Mouse (Mus musculus): ENCODE results near the gene Olfr986. TPM values are rescaled to one million over a fixed set of nuclear protein-coding genes. Genes with fewer than 3 reads are reported as not detected.
"Not testable (repeated sequence)": the region's sequence is repeated elsewhere in the genome, so short reads cannot be mapped to it uniquely, and the experiment has no call there.

The Olfr986 gene
- not detected for total RNA-seq (2021)

- intact Hi-C loops (cut with DNase I) = no loop called here
- DNase-seq (ENCODE audit: extremely low spot score in 1 of 2, low spot score in 2 of 2) = no peak
Observed at GRCm38 (mm10) chr9:40180620-40181019, at the start of gene Olfr986. Gene Olfr986 (plus strand): TSS chr9:40180920.

- DNase-seq (ENCODE audit: extremely low spot score in 1 of 2, low spot score in 2 of 2) = no peak
- intact Hi-C loops (cut with DNase I) = no loop called here
Observed at GRCm38 (mm10) chr9:40136987-40137688, 43.6 kb upstream of the Olfr986 start.

GRCm38 (mm10) chr9:40139484-40139883 lies 41.2 kb upstream of the Olfr986 start:
- intact Hi-C loops (cut with DNase I) = no loop called here
- DNase-seq (ENCODE audit: extremely low spot score in 1 of 2, low spot score in 2 of 2) = no peak

GRCm38 (mm10) chr9:40141544-40141943 lies 39.2 kb upstream of the Olfr986 start:
- intact Hi-C loops (cut with DNase I) = no loop called here
- DNase-seq (ENCODE audit: extremely low spot score in 1 of 2, low spot score in 2 of 2) = no peak

- no peak for DNase-seq (ENCODE audit: extremely low spot score in 1 of 2, low spot score in 2 of 2)
- intact Hi-C loops (cut with DNase I) = no loop called here
Observed at GRCm38 (mm10) chr9:40155118-40155644, 25.5 kb upstream of the Olfr986 start.

GRCm38 (mm10) chr9:40166446-40166845 lies 14.3 kb upstream of the Olfr986 start:
- no peak for DNase-seq (ENCODE audit: extremely low spot score in 1 of 2, low spot score in 2 of 2)
- intact Hi-C loops (cut with DNase I) = no loop called here

GRCm38 (mm10) chr9:40177017-40177416 lies 3.7 kb upstream of the Olfr986 start:
- intact Hi-C loops (cut with DNase I) = no loop called here
- DNase-seq (ENCODE audit: extremely low spot score in 1 of 2, low spot score in 2 of 2) = no peak

- intact Hi-C loops (cut with DNase I); DNase-seq (ENCODE audit: extremely low spot score in 1 of 2, low spot score in 2 of 2): not testable (repeated sequence)
Observed at GRCm38 (mm10) chr9:40185166-40185565, 4.4 kb downstream of the Olfr986 start.

GRCm38 (mm10) chr9:40191086-40191876 lies 10.6 kb downstream of the Olfr986 start:
- DNase-seq (ENCODE audit: extremely low spot score in 1 of 2, low spot score in 2 of 2) = no peak
- intact Hi-C loops (cut with DNase I) = no loop called here

GRCm38 (mm10) chr9:40192098-40193038 lies 11.6 kb downstream of the Olfr986 start, which contains the start of gene Zfp202:
Gene Zfp202 (plus strand): TSS chr9:40192316.
- peak; percentile 84 to 95 for DNase-seq (ENCODE audit: extremely low spot score in 1 of 2, low spot score in 2 of 2)
- intact Hi-C loops (cut with DNase I) = no loop called here

GRCm38 (mm10) chr9:40195981-40196380 lies 15.3 kb downstream of the Olfr986 start:
- intact Hi-C loops (cut with DNase I) = no loop called here
- DNase-seq (ENCODE audit: extremely low spot score in 1 of 2, low spot score in 2 of 2) = no peak

GRCm38 (mm10) chr9:40206546-40206950 lies 25.8 kb downstream of the Olfr986 start:
- intact Hi-C loops (cut with DNase I) = no loop called here
- DNase-seq (ENCODE audit: extremely low spot score in 1 of 2, low spot score in 2 of 2) = no peak

GRCm38 (mm10) chr9:40210744-40211143 lies 30.0 kb downstream of the Olfr986 start:
- no peak for DNase-seq (ENCODE audit: extremely low spot score in 1 of 2, low spot score in 2 of 2)
- intact Hi-C loops (cut with DNase I) = no loop called here

- intact Hi-C loops (cut with DNase I) = no loop called here
Observed at GRCm38 (mm10) chr9:40214058-40214457, 33.3 kb downstream of the Olfr986 start.

GRCm38 (mm10) chr9:40216651-40217050 lies 35.9 kb downstream of the Olfr986 start:
- intact Hi-C loops (cut with DNase I) = no loop called here
- DNase-seq (ENCODE audit: extremely low spot score in 1 of 2, low spot score in 2 of 2) = no peak

More at GRCm38 (mm10) chr9:40214058-40214457, 33.3 kb downstream of the Olfr986 start:
- DNase-seq (ENCODE audit: extremely low spot score in 1 of 2, low spot score in 2 of 2) = no peak

- intact Hi-C loops (cut with DNase I) = no loop called here
- DNase-seq (ENCODE audit: extremely low spot score in 1 of 2, low spot score in 2 of 2) = no peak
Observed at GRCm38 (mm10) chr9:40224289-40224688, 43.6 kb downstream of the Olfr986 start.

GRCm38 (mm10) chr9:40227874-40228789 lies 47.4 kb downstream of the Olfr986 start:
- DNase-seq (ENCODE audit: extremely low spot score in 1 of 2, low spot score in 2 of 2) = peak; percentile 45 to 46
- intact Hi-C loops (cut with DNase I) = loop anchor here (5.0 kb wide), 2 partner anchors 44 to 104 kb away; no protein-coding TSS in a partner anchor
